Mouse (Mus musculus): Measurements from ENCODE around the gene Lrrc59.

DNA sequence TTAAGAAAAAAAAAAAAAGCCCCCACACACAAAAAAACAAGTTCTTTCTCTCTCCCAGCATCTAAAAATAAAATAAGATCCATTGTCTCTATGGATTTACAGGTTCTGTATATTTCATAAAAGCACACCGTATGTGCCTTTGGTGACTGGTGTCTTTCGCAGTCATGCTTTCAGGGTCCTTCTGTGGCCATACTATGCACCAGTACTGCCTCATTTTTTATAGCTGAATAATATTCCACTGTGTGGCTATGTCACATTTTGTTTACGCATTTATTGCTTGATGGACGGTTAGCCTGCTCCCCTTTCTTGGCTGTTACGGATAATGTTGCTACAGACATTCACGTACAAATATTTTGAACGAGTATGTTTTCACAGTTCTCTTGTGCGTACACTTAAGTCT is 23.4 kb downstream of the Lrrc59 start:
- TF ChIP-seq CTCF (IDR thresholded peaks at IDR 0.05; ENCODE audit: low read depth, low read length) (no peak), EP300 (IDR thresholded peaks at IDR 0.05; ENCODE audit: insufficient read depth, low read depth, low read length) (no peak)

Measured in ES-Bruce4 (cell line).